Mouse (Mus musculus) brain, embryonic 14.5 days (tissue): ENCODE results near the gene Ddx42.

Experiments used
- CTCF ChIP-seq: fragments of 200-500 bp; IDR thresholded peaks from 2 replicates; pipeline ENCODE4 v1.5.1; 2012; ENCODE audit warnings: inconsistent platforms, mild to moderate bottlenecking, moderate library complexity, borderline replicate concordance; ENCODE audit not compliant: insufficient read depth, insufficient read length; ENCODE audit errors: extremely low read depth
- POLR2A ChIP-seq: fragments of 200-500 bp; IDR thresholded peaks from 2 replicates; pipeline ENCODE4 v1.6.1; 2012; ENCODE audit warnings: mild to moderate bottlenecking, inconsistent platforms, borderline replicate concordance; ENCODE audit not compliant: poor library complexity, insufficient read depth, insufficient read length, severe bottlenecking; ENCODE audit errors: extremely low read depth

- no peak for TF ChIP-seq POLR2A
- no peak for TF ChIP-seq CTCF
These were observed 52.3 kb downstream of the Ddx42 start for GRCm38 (mm10) chr11:106269060-106269431.
